Mouse (Mus musculus): ENCODE results near the gene Vsig1. TPM values are rescaled to one million over a fixed set of nuclear protein-coding genes. Genes with fewer than 3 reads are reported as not detected.

Vsig1 gene
- total RNA-seq, 4 experiments from 2014 or later: not detected

Other genes with a start within 250 kb of the Vsig1 start
- 10 to 100 TPM; 31.0 to 33.4 (median 32.2) TPM for gene Mid2, start 243.0 kb upstream of the Vsig1 start, total RNA-seq (2022)
- gene Tex13b, start 94.2 kb upstream of the Vsig1 start, total RNA-seq (2022): not detected
- gene Psmd10, start 49.1 kb downstream of the Vsig1 start, total RNA-seq (2022): 10 to 100 TPM; 19.5 to 21.5 (median 20.6) TPM
- gene Atg4a, start 49.3 kb downstream of the Vsig1 start, total RNA-seq (2022): 10 to 100 TPM; 10.8 to 17.6 (median 12.5) TPM

All from left cerebral cortex, adult 8-10 months (tissue).